Mouse (Mus musculus): ENCODE measurements around the gene Tmem234.

Tmem234 gene

GRCm38 (mm10) chr4:129672878-129673449 lies 72.5 kb downstream of the Tmem234 start:
- no peak for DNase-seq
